ENCODE assay signal across 25 mouse cellular contexts in genomic region chr2:14713049-14713448, GRCm38 (mm10).
A peak's percentile ranks its signal among the peaks of the same experiment; 100 is the strongest.
DNase-seq lines count a peak whose midpoint lies in the region; ATAC-seq and TF ChIP-seq lines count a peak whose summit lies in the region.
"Had no signal": no experiment of that assay in that cellular context is flagged by ENCODE, and none has a peak within 500 bp of the region (broad histone marks: within the 10 kb centered on the region; RNA-seq: fewer than 3 reads in every experiment).

No protein-coding gene starts in this region.

- TF ChIP-seq CTCF in midbrain, postnatal 0 days (IDR thresholded peaks at IDR 0.05): no peak

- no peaks in the 10 kb centered on the region for H3K9me3 ChIP-seq in midbrain, postnatal 0 days (ENCODE audit: low read length)
- H3K9me3 ChIP-seq: embryonic facial prominence, embryonic 10.5 days; embryonic facial prominence, embryonic 12.5 days; forebrain, embryonic 13.5 days; forebrain, embryonic 15.5 days; G1E had no signal

- no peak overlapping the region for H3K4me2 ChIP-seq in midbrain, postnatal 0 days (ENCODE audit: low read depth, low read length, poor library complexity, severe bottlenecking)
- H3K4me2 ChIP-seq: embryonic facial prominence, embryonic 12.5 days; forebrain, embryonic 13.5 days; forebrain, embryonic 15.5 days had no signal

- no peak overlapping the region for H3K4me3 ChIP-seq in midbrain, postnatal 0 days (ENCODE audit: low read depth, low read length)
- H3K4me3 ChIP-seq: embryonic facial prominence, embryonic 10.5 days; embryonic facial prominence, embryonic 12.5 days; forebrain, embryonic 13.5 days; forebrain, embryonic 15.5 days had no signal

- intact Hi-C loops in heart, postnatal 36 days (cut with DNase I): loop anchor here (5.0 to 10.0 kb wide), 2 partner anchors 104 to 242 kb away; no protein-coding TSS in a partner anchor

- H3K9ac ChIP-seq in midbrain, postnatal 0 days (replicated peaks; ENCODE audit: low read length, poor library complexity, severe bottlenecking): no peak overlapping the region
- H3K9ac ChIP-seq: embryonic facial prominence, embryonic 12.5 days; forebrain, embryonic 13.5 days; forebrain, embryonic 15.5 days; forebrain, postnatal 0 days had no signal

- H3K4me1 ChIP-seq in midbrain, postnatal 0 days (ENCODE audit: insufficient read depth, low read length): no peaks in the 10 kb centered on the region
- H3K4me1 ChIP-seq: embryonic facial prominence, embryonic 10.5 days; embryonic facial prominence, embryonic 12.5 days; forebrain, embryonic 15.5 days had no signal

- peak; percentile 57 for DNase-seq in heart, adult 11 months
- no peak for DNase-seq in heart, postnatal 36 days
- no peak for DNase-seq in midbrain, postnatal 0 days (ENCODE audit: low spot score)
- DNase-seq in urinary bladder, postnatal 25 days (ENCODE audit: low spot score): no peak
- DNase-seq: adrenal gland, adult 8-10 months; adrenal gland, postnatal 14 days; adrenal gland, postnatal 36 days; B cell, adult 2 months; cerebellum, adult 11 months; cerebellum, adult 18-20 months; cerebellum, adult 8-10 months; cerebellum, adult 9-11 months; cerebellum, postnatal 14 days; cerebellum, postnatal 36 days; forebrain, postnatal 0 days had no signal

- H3K27me3 ChIP-seq in midbrain, postnatal 0 days (ENCODE audit: insufficient read depth, low read length): no peaks in the 10 kb centered on the region
- H3K27me3 ChIP-seq: CH12.LX; embryonic facial prominence, embryonic 12.5 days; forebrain, embryonic 13.5 days; forebrain, embryonic 15.5 days; Patski had no signal

- peak; percentile 38 for ATAC-seq in megakaryocyte, adult 5-6 weeks (ENCODE audit: poor library complexity, severe bottlenecking)
- no peak for ATAC-seq in midbrain, postnatal 0 days (ENCODE audit: low FRiP score)
- ATAC-seq: activated CD4-positive, CD25-positive, alpha-beta regulatory T cell, adult 4 months; CD4-positive, CD25-positive, alpha-beta regulatory T cell, adult 4 months; forebrain, embryonic 13.5 days; forebrain, embryonic 15.5 days; forebrain, postnatal 0 days; Patski had no signal

- no peaks in the 10 kb centered on the region for H3K36me3 ChIP-seq in midbrain, postnatal 0 days (ENCODE audit: insufficient read depth, low read length)
- H3K36me3 ChIP-seq: embryonic facial prominence, embryonic 10.5 days; embryonic facial prominence, embryonic 12.5 days; forebrain, embryonic 15.5 days; G1E had no signal

- H3K27ac ChIP-seq in midbrain, postnatal 0 days (ENCODE audit: low read depth, low read length): no peak overlapping the region
- H3K27ac ChIP-seq: embryonic facial prominence, embryonic 10.5 days; embryonic facial prominence, embryonic 12.5 days; forebrain, embryonic 13.5 days; forebrain, embryonic 15.5 days had no signal

- WGBS in midbrain, postnatal 0 days: 93% methylated on average over 3 of the region's 3 CpGs
